Mouse (Mus musculus): Measurements from ENCODE around the gene Smco2. TPM values are rescaled to one million over a fixed set of nuclear protein-coding genes. Genes with fewer than 3 reads are reported as not detected.
A peak's percentile ranks its signal among the peaks of the same experiment; 100 is the strongest.
"Not testable (repeated sequence)": the region's sequence is repeated elsewhere in the genome, so short reads cannot be mapped to it uniquely, and the experiment has no call there.

The Smco2 gene
- polyA plus RNA-seq, 1 experiment from 2014 or later: not detected

GRCm38 (mm10) chr6:146838366-146838765 lies 11.5 kb upstream of the Smco2 start:
- Histone ChIP-seq H3K4me1 (0 out of 2 replicates have a peak, but pooled peaks cover 3% of the 10 kb centered on the region), H3K9ac (no peak overlapping the region), H3K4me2 (no peak overlapping the region), H3K4me3 (replicated peaks) (no peak overlapping the region), H3K9me3 (replicated peaks) (no peaks in the 10 kb centered on the region), H3K27ac (no peak overlapping the region), H3K36me3 (no peaks in the 10 kb centered on the region), H3K27me3 (no peaks in the 10 kb centered on the region)
- no peak for ATAC-seq (replicated peaks; ENCODE audit: low FRiP score)
- 89% methylated on average over 5 of the region's 5 CpGs for WGBS

GRCm38 (mm10) chr6:146838863-146839262 lies 11.0 kb upstream of the Smco2 start:
- Histone ChIP-seq H3K27me3 (no peaks in the 10 kb centered on the region), H3K9ac (no peak overlapping the region), H3K36me3 (no peaks in the 10 kb centered on the region), H3K27ac (no peak overlapping the region), H3K4me3 (replicated peaks) (no peak overlapping the region), H3K4me1 (0 out of 2 replicates have a peak, but pooled peaks cover 3% of the 10 kb centered on the region), H3K9me3 (replicated peaks) (no peaks in the 10 kb centered on the region), H3K4me2 (no peak overlapping the region)
- 85% methylated on average over 4 of the region's 4 CpGs for WGBS
- ATAC-seq (replicated peaks; ENCODE audit: low FRiP score): no peak

GRCm38 (mm10) chr6:146844867-146845266 lies 5.0 kb upstream of the Smco2 start:
- no peak overlapping the region for H3K27ac ChIP-seq
- ATAC-seq (replicated peaks; ENCODE audit: low FRiP score): no peak
- H3K4me2 ChIP-seq: no peak overlapping the region
- H3K4me1 ChIP-seq: 0 out of 2 replicates have a peak, but pooled peaks cover 3% of the 10 kb centered on the region
- H3K4me3 ChIP-seq (replicated peaks): no peak overlapping the region
- no peaks in the 10 kb centered on the region for H3K27me3 ChIP-seq
- no peaks in the 10 kb centered on the region for H3K9me3 ChIP-seq (replicated peaks)
- 89% methylated on average over 6 of the region's 6 CpGs for WGBS
- no peaks in the 10 kb centered on the region for H3K36me3 ChIP-seq
- H3K9ac ChIP-seq: no peak overlapping the region

- Histone ChIP-seq H3K27me3 (no peaks in the 10 kb centered on the region), H3K9ac (no peak overlapping the region), H3K27ac (no peak overlapping the region), H3K4me3 (replicated peaks) (no peak overlapping the region), H3K4me1 (0 out of 2 replicates have a peak, but pooled peaks cover 3% of the 10 kb centered on the region), H3K4me2 (no peak overlapping the region), H3K36me3 (no peaks in the 10 kb centered on the region), H3K9me3 (replicated peaks) (no peaks in the 10 kb centered on the region)
- ATAC-seq (replicated peaks; ENCODE audit: low FRiP score): no peak
- 85% methylated on average over 5 of the region's 5 CpGs for WGBS
Observed at GRCm38 (mm10) chr6:146845347-146845746, 4.6 kb upstream of the Smco2 start.

GRCm38 (mm10) chr6:146845961-146846750 lies 3.7 kb upstream of the Smco2 start:
- H3K4me2 ChIP-seq: no peak overlapping the region
- H3K27ac ChIP-seq: no peak overlapping the region
- no peaks in the 10 kb centered on the region for H3K36me3 ChIP-seq
- no peaks in the 10 kb centered on the region for H3K9me3 ChIP-seq (replicated peaks)
- no peak for ATAC-seq (replicated peaks; ENCODE audit: low FRiP score)
- no peaks in the 10 kb centered on the region for H3K27me3 ChIP-seq
- H3K4me1 ChIP-seq: 0 out of 2 replicates have a peak, but pooled peaks cover 3% of the 10 kb centered on the region
- no peak overlapping the region for H3K9ac ChIP-seq
- no peak overlapping the region for H3K4me3 ChIP-seq (replicated peaks)
- 74% methylated on average over 15 of the region's 15 CpGs for WGBS

- WGBS: 81% methylated on average over 3 of the region's 3 CpGs
- Histone ChIP-seq H3K4me3 (replicated peaks) (no peak overlapping the region), H3K4me2 (no peak overlapping the region), H3K4me1 (0 out of 2 replicates have a peak, but pooled peaks cover 3% of the 10 kb centered on the region), H3K27ac (no peak overlapping the region), H3K27me3 (no peaks in the 10 kb centered on the region), H3K9ac (no peak overlapping the region), H3K9me3 (replicated peaks) (no peaks in the 10 kb centered on the region), H3K36me3 (no peaks in the 10 kb centered on the region)
- ATAC-seq (replicated peaks; ENCODE audit: low FRiP score): no peak
Observed at GRCm38 (mm10) chr6:146847402-146847801, 2.5 kb upstream of the Smco2 start.

GRCm38 (mm10) chr6:146848281-146848680 lies 1.6 kb upstream of the Smco2 start:
- no peaks in the 10 kb centered on the region for H3K36me3 ChIP-seq
- WGBS: 77% methylated on average over 3 of the region's 3 CpGs
- H3K9me3 ChIP-seq (replicated peaks): no peaks in the 10 kb centered on the region
- H3K27ac ChIP-seq: no peak overlapping the region
- no peaks in the 10 kb centered on the region for H3K4me1 ChIP-seq
- no peak overlapping the region for H3K4me3 ChIP-seq (replicated peaks)
- H3K27me3 ChIP-seq: no peaks in the 10 kb centered on the region
- H3K9ac ChIP-seq: no peak overlapping the region
- no peak overlapping the region for H3K4me2 ChIP-seq
- ATAC-seq (replicated peaks; ENCODE audit: low FRiP score): no peak

- Histone ChIP-seq H3K36me3 (no peaks in the 10 kb centered on the region), H3K4me3 (replicated peaks) (no peak overlapping the region), H3K27ac (no peak overlapping the region), H3K27me3 (no peaks in the 10 kb centered on the region), H3K9me3 (replicated peaks) (no peaks in the 10 kb centered on the region), H3K4me2 (no peak overlapping the region), H3K9ac (no peak overlapping the region), H3K4me1 (no peaks in the 10 kb centered on the region)
- 72% methylated on average over 3 of the region's 3 CpGs for WGBS
- ATAC-seq (replicated peaks; ENCODE audit: low FRiP score): no peak
Observed at GRCm38 (mm10) chr6:146851916-146852315, 2.0 kb downstream of the Smco2 start.

- ATAC-seq (replicated peaks; ENCODE audit: low FRiP score): no peak
- Histone ChIP-seq H3K9me3 (replicated peaks) (no peaks in the 10 kb centered on the region), H3K4me3 (replicated peaks) (no peak overlapping the region), H3K4me1 (no peaks in the 10 kb centered on the region), H3K36me3 (no peaks in the 10 kb centered on the region), H3K4me2 (no peak overlapping the region), H3K9ac (no peak overlapping the region), H3K27me3 (no peaks in the 10 kb centered on the region), H3K27ac (no peak overlapping the region)
- 71% methylated on average over 4 of the region's 4 CpGs for WGBS
Observed at GRCm38 (mm10) chr6:146852739-146853138, 2.8 kb downstream of the Smco2 start.

- 98% methylated on average over 9 of the region's 9 CpGs for WGBS
- H3K9ac ChIP-seq: no peak overlapping the region
- H3K27me3 ChIP-seq: no peaks in the 10 kb centered on the region
- no peak overlapping the region for H3K4me3 ChIP-seq (replicated peaks)
- 0 out of 2 replicates have a peak, but pooled peaks have one; percentile 25 for ATAC-seq (replicated peaks; ENCODE audit: low FRiP score)
- no peaks in the 10 kb centered on the region for H3K36me3 ChIP-seq
- H3K27ac ChIP-seq: no peak overlapping the region
- H3K9me3 ChIP-seq (replicated peaks): no peaks in the 10 kb centered on the region
- H3K4me1 ChIP-seq: no peaks in the 10 kb centered on the region
- H3K4me2 ChIP-seq: no peak overlapping the region
Observed at GRCm38 (mm10) chr6:146855185-146855584, 5.3 kb downstream of the Smco2 start.

- H3K9me3 ChIP-seq (replicated peaks): no peaks in the 10 kb centered on the region
- no peaks in the 10 kb centered on the region for H3K4me1 ChIP-seq
- no peaks in the 10 kb centered on the region for H3K27me3 ChIP-seq
- no peak overlapping the region for H3K4me2 ChIP-seq
- no peak overlapping the region for H3K4me3 ChIP-seq (replicated peaks)
- 95% methylated on average over 2 of the region's 2 CpGs for WGBS
- no peaks in the 10 kb centered on the region for H3K36me3 ChIP-seq
- H3K27ac ChIP-seq: no peak overlapping the region
- ATAC-seq (replicated peaks; ENCODE audit: low FRiP score): no peak
- no peak overlapping the region for H3K9ac ChIP-seq
Observed at GRCm38 (mm10) chr6:146857386-146857785, 7.5 kb downstream of the Smco2 start.

- no peak overlapping the region for H3K9ac ChIP-seq
- 92% methylated on average over 2 of the region's 2 CpGs for WGBS
- no peaks in the 10 kb centered on the region for H3K4me1 ChIP-seq
- ATAC-seq (replicated peaks; ENCODE audit: low FRiP score): no peak
- no peaks in the 10 kb centered on the region for H3K27me3 ChIP-seq
- H3K27ac ChIP-seq: no peak overlapping the region
- H3K4me2 ChIP-seq: no peak overlapping the region
- H3K36me3 ChIP-seq: no peaks in the 10 kb centered on the region
- no peaks in the 10 kb centered on the region for H3K9me3 ChIP-seq (replicated peaks)
- no peak overlapping the region for H3K4me3 ChIP-seq (replicated peaks)
Observed at GRCm38 (mm10) chr6:146863154-146863553, 13.2 kb downstream of the Smco2 start.

GRCm38 (mm10) chr6:146864370-146864769 lies 14.5 kb downstream of the Smco2 start:
- not testable (repeated sequence) for H3K4me1 ChIP-seq; H3K9ac ChIP-seq; ATAC-seq (replicated peaks; ENCODE audit: low FRiP score); H3K4me2 ChIP-seq; H3K27ac ChIP-seq; H3K9me3 ChIP-seq (replicated peaks); H3K27me3 ChIP-seq; H3K4me3 ChIP-seq (replicated peaks); H3K36me3 ChIP-seq
- 83% methylated on average over 4 of the region's 5 CpGs for WGBS
